Mouse (Mus musculus): ENCODE results near the gene Gm27235. TPM values are rescaled to one million over a fixed set of nuclear protein-coding genes. Genes with fewer than 3 reads are reported as not detected.
A peak's percentile ranks its signal among the peaks of the same experiment; 100 is the strongest.
"Not testable (repeated sequence)": the region's sequence is repeated elsewhere in the genome, so short reads cannot be mapped to it uniquely, and the experiment has no call there.

Gene Gm27235
- polyA plus RNA-seq (2012; rRNA removed) = 7.9 and 9.5 TPM in 2 replicates

GRCm38 (mm10) chr9:35790001-35790400 lies at the start of gene Gm27235, which contains the start of gene D730048I06Rik:
Gene Gm27235 (minus strand): TSS chr9:35790101.
Gene D730048I06Rik (minus strand): TSS chr9:35790112.
- DNase-seq (ENCODE audit: low read depth) = no peak

- DNase-seq (ENCODE audit: low read depth) = not testable (repeated sequence)
Measured at GRCm38 (mm10) chr9:35817881-35818280, 28.0 kb upstream of the Gm27235 start.

- no peak for DNase-seq (ENCODE audit: low read depth)
Measured at GRCm38 (mm10) chr9:35798146-35798545, 8.2 kb upstream of the Gm27235 start.

GRCm38 (mm10) chr9:35778009-35778408 lies 11.9 kb downstream of the Gm27235 start, which contains the start of gene Gm17727:
Gene Gm17727 (minus strand): TSS chr9:35778109.
- DNase-seq (ENCODE audit: low read depth) = no peak

GRCm38 (mm10) chr9:35756843-35757242 lies 33.1 kb downstream of the Gm27235 start:
- no peak for DNase-seq (ENCODE audit: low read depth)

GRCm38 (mm10) chr9:35740749-35741148 lies 49.2 kb downstream of the Gm27235 start, which contains the start of gene Gm17677:
Gene Gm17677 (plus strand): TSS chr9:35741049.
- DNase-seq (ENCODE audit: low read depth) = peak; percentile 1

Other genes with a start within 250 kb of the Gm27235 start
- 0.15 and 0.25 TPM in 2 replicates for gene Ddx25, start 231.6 kb downstream of the Gm27235 start, polyA plus RNA-seq (2012; rRNA removed)
- 2.4 and 2.6 TPM in 2 replicates for gene Pus3, start 231.5 kb downstream of the Gm27235 start, polyA plus RNA-seq (2012; rRNA removed)
- gene Pate2, start 219.8 kb downstream of the Gm27235 start, polyA plus RNA-seq (2012; rRNA removed) = 40.8 and 43.4 TPM in 2 replicates
- 5.1 and 6.3 TPM in 2 replicates for gene Hyls1, start 219.7 kb downstream of the Gm27235 start, polyA plus RNA-seq (2012; rRNA removed)
- gene Pate4, start 178.2 kb downstream of the Gm27235 start, polyA plus RNA-seq (2012; rRNA removed) = 0.99 and 2.5 TPM in 2 replicates
- gene Pate3, start 141.9 kb downstream of the Gm27235 start, polyA plus RNA-seq (2012; rRNA removed) = 33.8 and 35.7 TPM in 2 replicates
- 55.1 and 80.8 TPM in 2 replicates for gene Pate1, start 102.7 kb downstream of the Gm27235 start, polyA plus RNA-seq (2012; rRNA removed)
- 14.9 and 24.8 TPM in 2 replicates for gene Gm17677, start 49.1 kb downstream of the Gm27235 start, polyA plus RNA-seq (2012; rRNA removed)
- gene Gm17727, start 12.0 kb downstream of the Gm27235 start, polyA plus RNA-seq (2012; rRNA removed) = 127 and 133 TPM in 2 replicates
- gene D730048I06Rik, start within 50 bp of the Gm27235 start, polyA plus RNA-seq (2012; rRNA removed) = 156 and 268 TPM in 2 replicates
- 368 and 380 TPM in 2 replicates for gene 9230110F15Rik, start 54.0 kb upstream of the Gm27235 start, polyA plus RNA-seq (2012; rRNA removed)
- 383 and 472 TPM in 2 replicates for gene 9230113P08Rik, start 118.3 kb upstream of the Gm27235 start, polyA plus RNA-seq (2012; rRNA removed)